Mouse (Mus musculus): Measurements from ENCODE around the gene Acta2.

Gene Acta2

GRCm38 (mm10) chr19:34270106-34270726, 14.8 kb upstream of the Acta2 start:
- peak; percentile 26 for DNase-seq (ENCODE audit: low spot score)

- no peak for DNase-seq (ENCODE audit: low spot score)
These were observed 13.6 kb upstream of the Acta2 start for GRCm38 (mm10) chr19:34268991-34269390.

GRCm38 (mm10) chr19:34265604-34266193, 10.3 kb upstream of the Acta2 start:
- no peak for DNase-seq (ENCODE audit: low spot score)

- DNase-seq (ENCODE audit: low spot score) = no peak
These were observed 7.0 kb upstream of the Acta2 start for GRCm38 (mm10) chr19:34262273-34262974.

GRCm38 (mm10) chr19:34256936-34257335, 1.5 kb upstream of the Acta2 start:
- no peak for DNase-seq (ENCODE audit: low spot score)

GRCm38 (mm10) chr19:34256149-34256548, 759 bp upstream of the Acta2 start:
- no peak for DNase-seq (ENCODE audit: low spot score)

GRCm38 (mm10) chr19:34254101-34254879, 1.1 kb downstream of the Acta2 start:
- no peak for DNase-seq (ENCODE audit: low spot score)

GRCm38 (mm10) chr19:34252450-34252849, 2.9 kb downstream of the Acta2 start:
- DNase-seq (ENCODE audit: low spot score) = no peak

GRCm38 (mm10) chr19:34251900-34252299, 3.5 kb downstream of the Acta2 start:
- DNase-seq (ENCODE audit: low spot score) = no peak

GRCm38 (mm10) chr19:34250621-34251020, 4.8 kb downstream of the Acta2 start:
- DNase-seq (ENCODE audit: low spot score) = no peak

GRCm38 (mm10) chr19:34248558-34248957, 6.8 kb downstream of the Acta2 start:
- DNase-seq (ENCODE audit: low spot score) = no peak

- DNase-seq (ENCODE audit: low spot score) = peak; percentile 80
These were observed 11.3 kb downstream of the Acta2 start for GRCm38 (mm10) chr19:34244056-34244455.

GRCm38 (mm10) chr19:34242925-34243324, 12.5 kb downstream of the Acta2 start:
- no peak for DNase-seq (ENCODE audit: low spot score)

GRCm38 (mm10) chr19:34241247-34241915, 14.0 kb downstream of the Acta2 start:
- peak; percentile 45 for DNase-seq (ENCODE audit: low spot score)

- DNase-seq (ENCODE audit: low spot score) = no peak
These were observed 14.9 kb downstream of the Acta2 start for GRCm38 (mm10) chr19:34240273-34241039.

- no peak for DNase-seq (ENCODE audit: low spot score)
These were observed 17.6 kb downstream of the Acta2 start for GRCm38 (mm10) chr19:34237746-34238145.

GRCm38 (mm10) chr19:34236049-34236448, 19.3 kb downstream of the Acta2 start:
- no peak for DNase-seq (ENCODE audit: low spot score)

GRCm38 (mm10) chr19:34233944-34234343, 21.4 kb downstream of the Acta2 start:
- DNase-seq (ENCODE audit: low spot score) = no peak

- DNase-seq (ENCODE audit: low spot score) = no peak
These were observed 23.1 kb downstream of the Acta2 start for GRCm38 (mm10) chr19:34232326-34232725.

GRCm38 (mm10) chr19:34231596-34231995, 23.8 kb downstream of the Acta2 start:
- no peak for DNase-seq (ENCODE audit: low spot score)

- no peak for DNase-seq (ENCODE audit: low spot score)
These were observed 32.6 kb downstream of the Acta2 start for GRCm38 (mm10) chr19:34222805-34223204.
